Mouse (Mus musculus): Measurements from ENCODE around the gene Galt. TPM values are rescaled to one million over a fixed set of nuclear protein-coding genes. Genes with fewer than 3 reads are reported as not detected.
A peak's percentile ranks its signal among the peaks of the same experiment; 100 is the strongest.
"Not testable (repeated sequence)": the region's sequence is repeated elsewhere in the genome, so short reads cannot be mapped to it uniquely, and the experiment has no call there.

The Galt gene
- polyA plus RNA-seq, 1 experiment from 2014 or later = 37.5 TPM

DNA sequence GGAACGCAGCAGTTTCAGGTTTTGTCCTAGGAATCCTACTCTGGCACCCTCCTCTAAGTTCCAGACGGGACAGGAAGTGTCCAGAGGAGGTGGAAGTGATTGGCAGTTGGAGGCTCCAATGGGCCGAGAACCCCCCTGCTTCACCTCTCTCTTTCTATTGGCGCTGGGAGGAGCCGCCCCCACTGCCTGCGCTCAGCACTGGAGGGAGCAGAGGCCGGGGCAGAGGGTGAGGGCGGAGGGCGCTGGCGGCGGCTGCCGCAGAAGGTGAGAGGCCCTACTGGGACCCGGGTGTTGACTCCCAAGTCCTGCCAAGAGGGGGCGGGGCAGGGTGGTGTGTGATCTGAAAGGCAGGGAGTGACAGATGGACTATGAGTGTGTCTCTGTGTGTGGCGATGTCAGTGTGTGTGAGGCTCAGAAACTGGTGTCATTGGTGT, 5.3 kb downstream of the Galt start:
- DNase-seq (ENCODE audit: low spot score) = peak; percentile 89
- 0% methylated on average over 15 of the region's 15 CpGs for WGBS
- H3K9ac ChIP-seq (replicated peaks; ENCODE audit: low read length) = peak overlapping the region; percentile 55
- peak; percentile 78 for ATAC-seq (replicated peaks; ENCODE audit: insufficient number of reproducible peaks, low FRiP score, low TSS enrichment, low read depth)
- H3K9me3 ChIP-seq (replicated peaks; ENCODE audit: control insufficient read depth, low read length) = no peaks in the 10 kb centered on the region
- peak overlapping the region; percentile 54 for H3K4me2 ChIP-seq (ENCODE audit: low read depth, low read length)
- no peaks in the 10 kb centered on the region for H3K27me3 ChIP-seq (ENCODE audit: control insufficient read depth, insufficient read depth, low read length)
- H3K4me3 ChIP-seq (ENCODE audit: low read depth, low read length) = peak overlapping the region; percentile 40
- H3K36me3 ChIP-seq (replicated peaks; ENCODE audit: control insufficient read depth, insufficient read depth, low read depth, low read length) = no peaks in the 10 kb centered on the region
- peak overlapping the region; percentile 95 for H3K27ac ChIP-seq (replicated peaks; ENCODE audit: low read depth, low read length)
- H3K4me1 ChIP-seq (ENCODE audit: control insufficient read depth, insufficient read depth, low read length) = peaks cover 5% of the 10 kb centered on the region

DNA sequence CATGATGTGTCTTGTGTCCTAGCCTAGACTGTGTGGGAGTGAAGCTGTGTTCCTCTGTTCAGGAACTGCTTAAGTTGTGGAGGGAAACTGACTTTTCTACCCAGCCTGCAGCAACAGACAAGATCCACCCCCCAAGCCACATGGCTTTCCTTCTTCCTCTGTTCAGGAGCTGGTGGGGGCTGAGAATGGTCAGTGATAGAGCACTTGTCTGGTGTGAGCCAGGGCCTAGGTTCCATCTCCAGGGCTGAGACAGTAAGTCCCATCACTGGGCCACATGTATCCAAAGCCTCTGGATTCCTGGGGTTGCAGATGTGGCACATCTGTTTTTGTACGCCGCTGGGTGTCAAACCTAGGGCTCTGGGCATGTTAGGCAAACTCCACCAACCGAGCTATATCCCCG, 5.9 kb downstream of the Galt start:
- no peaks in the 10 kb centered on the region for H3K9me3 ChIP-seq (replicated peaks; ENCODE audit: control insufficient read depth, low read length)
- peak overlapping the region; percentile 54 for H3K4me2 ChIP-seq (ENCODE audit: low read depth, low read length)
- DNase-seq (ENCODE audit: low spot score) (no peak), ATAC-seq (replicated peaks; ENCODE audit: insufficient number of reproducible peaks, low FRiP score, low TSS enrichment, low read depth) (0 out of 2 replicates have a peak, but pooled peaks have one; percentile 12)
- H3K36me3 ChIP-seq (replicated peaks; ENCODE audit: control insufficient read depth, insufficient read depth, low read depth, low read length) = no peaks in the 10 kb centered on the region
- H3K4me3 ChIP-seq (ENCODE audit: low read depth, low read length) = peak overlapping the region; percentile 40
- H3K4me1 ChIP-seq (ENCODE audit: control insufficient read depth, insufficient read depth, low read length) = peaks cover 5% of the 10 kb centered on the region
- WGBS = 74% methylated on average over 4 of the region's 4 CpGs
- no peaks in the 10 kb centered on the region for H3K27me3 ChIP-seq (ENCODE audit: control insufficient read depth, insufficient read depth, low read length)
- peak overlapping the region; percentile 55 for H3K9ac ChIP-seq (replicated peaks; ENCODE audit: low read length)
- H3K27ac ChIP-seq (replicated peaks; ENCODE audit: low read depth, low read length) = peak overlapping the region; percentile 95

GRCm38 (mm10) chr4:41761680-41762079, 6.7 kb downstream of the Galt start:
- Histone ChIP-seq H3K4me3 (ENCODE audit: low read depth, low read length) (peak overlapping the region; percentile 40), H3K36me3 (replicated peaks; ENCODE audit: control insufficient read depth, insufficient read depth, low read depth, low read length) (no peaks in the 10 kb centered on the region), H3K9me3 (replicated peaks; ENCODE audit: control insufficient read depth, low read length) (no peaks in the 10 kb centered on the region), H3K27me3 (ENCODE audit: control insufficient read depth, insufficient read depth, low read length) (no peaks in the 10 kb centered on the region), H3K4me2 (ENCODE audit: low read depth, low read length) (peak overlapping the region; percentile 54), H3K9ac (replicated peaks; ENCODE audit: low read length) (peak overlapping the region; percentile 55), H3K4me1 (ENCODE audit: control insufficient read depth, insufficient read depth, low read length) (peaks cover 5% of the 10 kb centered on the region), H3K27ac (replicated peaks; ENCODE audit: low read depth, low read length) (peak overlapping the region; percentile 95)
- peak; percentile 56 for DNase-seq (ENCODE audit: low spot score)
- ATAC-seq (replicated peaks; ENCODE audit: insufficient number of reproducible peaks, low FRiP score, low TSS enrichment, low read depth) = no peak

GRCm38 (mm10) chr4:41762099-41762687, 7.2 kb downstream of the Galt start:
- peaks cover 5% of the 10 kb centered on the region for H3K4me1 ChIP-seq (ENCODE audit: control insufficient read depth, insufficient read depth, low read length)
- peak overlapping the region; percentile 40 for H3K4me3 ChIP-seq (ENCODE audit: low read depth, low read length)
- no peaks in the 10 kb centered on the region for H3K36me3 ChIP-seq (replicated peaks; ENCODE audit: control insufficient read depth, insufficient read depth, low read depth, low read length)
- H3K9me3 ChIP-seq (replicated peaks; ENCODE audit: control insufficient read depth, low read length) = no peaks in the 10 kb centered on the region
- peak; percentile 88 for DNase-seq (ENCODE audit: low spot score)
- WGBS = 23% methylated on average over 8 of the region's 8 CpGs
- peak overlapping the region; percentile 54 for H3K4me2 ChIP-seq (ENCODE audit: low read depth, low read length)
- ATAC-seq (replicated peaks; ENCODE audit: insufficient number of reproducible peaks, low FRiP score, low TSS enrichment, low read depth) = peak; percentile 70
- H3K9ac ChIP-seq (replicated peaks; ENCODE audit: low read length) = peak overlapping the region; percentile 55
- no peaks in the 10 kb centered on the region for H3K27me3 ChIP-seq (ENCODE audit: control insufficient read depth, insufficient read depth, low read length)
- H3K27ac ChIP-seq (replicated peaks; ENCODE audit: low read depth, low read length) = peak overlapping the region; percentile 95

GRCm38 (mm10) chr4:41762688-41763114, 7.7 kb downstream of the Galt start:
- 19% methylated on average over 8 of the region's 8 CpGs for WGBS
- Histone ChIP-seq H3K4me2 (ENCODE audit: low read depth, low read length) (peak overlapping the region; percentile 54), H3K9ac (replicated peaks; ENCODE audit: low read length) (peak overlapping the region; percentile 55), H3K4me3 (ENCODE audit: low read depth, low read length) (peak overlapping the region; percentile 40), H3K27ac (replicated peaks; ENCODE audit: low read depth, low read length) (peak overlapping the region; percentile 95)
- not testable (repeated sequence) for H3K4me1 ChIP-seq (ENCODE audit: control insufficient read depth, insufficient read depth, low read length); H3K9me3 ChIP-seq (replicated peaks; ENCODE audit: control insufficient read depth, low read length); H3K27me3 ChIP-seq (ENCODE audit: control insufficient read depth, insufficient read depth, low read length); H3K36me3 ChIP-seq (replicated peaks; ENCODE audit: control insufficient read depth, insufficient read depth, low read depth, low read length)
- ATAC-seq (replicated peaks; ENCODE audit: insufficient number of reproducible peaks, low FRiP score, low TSS enrichment, low read depth) = peak; percentile 70
- peak; percentile 82 for DNase-seq (ENCODE audit: low spot score)

DNA sequence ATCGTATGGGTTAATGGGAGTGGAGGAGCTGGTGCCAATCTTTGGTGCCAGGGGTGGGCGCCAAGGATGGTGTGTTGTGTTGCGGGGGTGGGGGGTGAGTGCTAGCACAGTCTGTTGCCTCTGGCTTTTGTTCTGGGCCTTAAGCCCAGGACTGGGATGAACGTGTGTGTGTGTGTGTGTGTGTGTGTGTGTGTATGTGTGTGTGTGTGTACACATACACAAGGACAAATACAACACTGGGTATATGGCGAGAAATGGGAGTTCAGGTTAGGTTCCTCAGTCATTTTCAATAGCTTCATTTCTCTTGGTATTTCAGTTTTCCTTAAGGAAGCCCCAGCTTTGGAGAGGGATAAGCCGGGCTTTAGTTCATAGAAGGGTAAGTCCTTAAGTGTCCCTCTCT, 8.1 kb downstream of the Galt start:
- not testable (repeated sequence) for H3K9me3 ChIP-seq (replicated peaks; ENCODE audit: control insufficient read depth, low read length); H3K27me3 ChIP-seq (ENCODE audit: control insufficient read depth, insufficient read depth, low read length); ATAC-seq (replicated peaks; ENCODE audit: insufficient number of reproducible peaks, low FRiP score, low TSS enrichment, low read depth); H3K4me1 ChIP-seq (ENCODE audit: control insufficient read depth, insufficient read depth, low read length); H3K9ac ChIP-seq (replicated peaks; ENCODE audit: low read length); H3K4me3 ChIP-seq (ENCODE audit: low read depth, low read length); H3K36me3 ChIP-seq (replicated peaks; ENCODE audit: control insufficient read depth, insufficient read depth, low read depth, low read length); DNase-seq (ENCODE audit: low spot score)
- H3K27ac ChIP-seq (replicated peaks; ENCODE audit: low read depth, low read length) = peak overlapping the region; percentile 95; the same call in 1 of the 2 replicates
- peak overlapping the region; percentile 54; the same call in 1 of the 2 replicates for H3K4me2 ChIP-seq (ENCODE audit: low read depth, low read length)
- WGBS = 68% methylated on average over 3 of the region's 6 CpGs

GRCm38 (mm10) chr4:41767301-41767700, 12.3 kb downstream of the Galt start:
- not testable (repeated sequence) for H3K9ac ChIP-seq (replicated peaks; ENCODE audit: low read length); H3K4me2 ChIP-seq (ENCODE audit: low read depth, low read length); H3K27me3 ChIP-seq (ENCODE audit: control insufficient read depth, insufficient read depth, low read length); H3K27ac ChIP-seq (replicated peaks; ENCODE audit: low read depth, low read length); H3K36me3 ChIP-seq (replicated peaks; ENCODE audit: control insufficient read depth, insufficient read depth, low read depth, low read length); H3K9me3 ChIP-seq (replicated peaks; ENCODE audit: control insufficient read depth, low read length); ATAC-seq (replicated peaks; ENCODE audit: insufficient number of reproducible peaks, low FRiP score, low TSS enrichment, low read depth); H3K4me1 ChIP-seq (ENCODE audit: control insufficient read depth, insufficient read depth, low read length); H3K4me3 ChIP-seq (ENCODE audit: low read depth, low read length); DNase-seq (ENCODE audit: low spot score)
- 81% methylated on average over 10 of the region's 10 CpGs for WGBS

DNA sequence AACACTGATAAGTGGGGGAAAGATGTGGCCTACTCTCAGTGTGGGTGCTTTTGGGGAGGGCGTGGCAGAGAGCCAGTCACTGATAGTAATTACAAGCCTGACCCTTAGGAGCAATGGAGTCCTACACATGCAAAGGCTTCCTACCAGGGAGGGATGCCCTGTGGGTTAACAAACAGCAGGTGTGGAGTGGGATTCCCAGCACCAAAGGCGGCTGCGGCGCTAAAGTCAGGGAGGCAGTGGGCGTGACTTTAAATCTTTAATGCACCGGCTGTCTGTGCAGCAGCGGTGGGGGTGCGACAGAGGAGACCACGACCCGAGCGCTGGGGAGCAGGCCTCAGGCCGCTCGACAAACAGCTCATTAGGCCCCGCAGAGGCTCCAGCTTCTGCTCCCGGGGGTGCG, 17.9 kb downstream of the Galt start:
- ATAC-seq (replicated peaks; ENCODE audit: insufficient number of reproducible peaks, low FRiP score, low TSS enrichment, low read depth); H3K36me3 ChIP-seq (replicated peaks; ENCODE audit: control insufficient read depth, insufficient read depth, low read depth, low read length); H3K27me3 ChIP-seq (ENCODE audit: control insufficient read depth, insufficient read depth, low read length); H3K27ac ChIP-seq (replicated peaks; ENCODE audit: low read depth, low read length); H3K4me1 ChIP-seq (ENCODE audit: control insufficient read depth, insufficient read depth, low read length); H3K9me3 ChIP-seq (replicated peaks; ENCODE audit: control insufficient read depth, low read length); H3K9ac ChIP-seq (replicated peaks; ENCODE audit: low read length): not testable (repeated sequence)
- Histone ChIP-seq H3K4me3 (ENCODE audit: low read depth, low read length) (0 out of 2 replicates have a peak overlapping the region, but pooled peaks have one; percentile 17), H3K4me2 (ENCODE audit: low read depth, low read length) (peak overlapping the region; percentile 32; the same call in 1 of the 2 replicates)
- WGBS = 2% methylated on average over 5 of the region's 16 CpGs
- DNase-seq (ENCODE audit: low spot score) = peak; percentile 51
